Mouse (Mus musculus) stomach, embryonic 15.5 days (tissue): ENCODE results near the gene Grwd1. TPM values are rescaled to one million over a fixed set of nuclear protein-coding genes. Genes with fewer than 3 reads are reported as not detected.

Source experiments
- ATAC-seq: fragments of 200-750 bp; cut with Nextera tagmentation; 2 replicates; pipeline ENCODE4 v1.8.0; 2017; ENCODE audit warnings: low read depth, moderate number of reproducible peaks, moderate TSS enrichment; ENCODE audit not compliant: insufficient read depth, low FRiP score
- H3K27ac ChIP-seq: fragments of 300-500 bp; sonication (generic); 2 replicates; pipeline ENCODE4 v1.5.1; 2015; ENCODE audit warnings: mild to moderate bottlenecking, inconsistent platforms
- H3K27me3 ChIP-seq: fragments of 300-500 bp; sonication (generic); replicated peaks from 2 replicates; pipeline ENCODE4 v1.6.1; 2015; ENCODE audit warnings: inconsistent platforms
- H3K36me3 ChIP-seq: fragments of 300-500 bp; sonication (generic); 2 replicates; pipeline ENCODE4 v1.6.1; 2015; ENCODE audit warnings: inconsistent platforms
- H3K4me1 ChIP-seq: fragments of 300-500 bp; sonication (generic); 2 replicates; pipeline ENCODE4 v1.6.1; 2015; ENCODE audit warnings: inconsistent platforms
- H3K4me2 ChIP-seq: fragments of 300-500 bp; sonication (generic); 2 replicates; pipeline ENCODE4 v1.6.1; 2015; ENCODE audit warnings: mild to moderate bottlenecking, inconsistent platforms
- H3K4me3 ChIP-seq: fragments of 300-500 bp; sonication (generic); replicated peaks from 2 replicates; pipeline ENCODE4 v1.5.1; 2015; ENCODE audit warnings: inconsistent platforms
- H3K9ac ChIP-seq: fragments of 300-500 bp; sonication (generic); 2 replicates; pipeline ENCODE4 v1.6.1; 2015; ENCODE audit warnings: inconsistent platforms
- H3K9me3 ChIP-seq: fragments of 300-500 bp; sonication (generic); 2 replicates; pipeline ENCODE4 v1.6.1; 2016; ENCODE audit warnings: inconsistent platforms
- WGBS: fragments of 180-500 bp; shearing (Covaris S2); methylation state at CpG from one replicate; pipeline ENCODE4 v1.1.7; 2015; 5-methylcytosine and 5-hydroxymethylcytosine counted together
- polyA plus RNA-seq: library from polyadenylated mRNA; unstranded; fragments of >200 nt; fragmentation: Nextera tagmentation; extraction: Ambion mirVana; gene quantifications from 2 replicates; pipeline ENCODE4 v1.2.1, GENCODE M21; 2015

The Grwd1 gene
- polyA plus RNA-seq, 1 experiment from 2014 or later = 57.0 TPM

- Histone ChIP-seq H3K9me3 (no peaks in the 10 kb centered on the region), H3K4me2 (peak overlapping the region; percentile 73), H3K27ac (no peak overlapping the region), H3K9ac (no peak overlapping the region; the same call in 1 of the 2 replicates), H3K36me3 (no peaks in the 10 kb centered on the region), H3K4me3 (peak overlapping the region; percentile 44), H3K4me1 (peaks cover 23% of the 10 kb centered on the region; the same call in 1 of the 2 replicates), H3K27me3 (peaks cover 47% of the 10 kb centered on the region)
- under 1% methylated on average over 72 of the region's 86 CpGs for WGBS
- peak; percentile 20; the same call in 1 of the 2 replicates for ATAC-seq
Observed at GRCm38 (mm10) chr7:45833148-45833790, 2.5 kb upstream of the Grwd1 start.

- no peak for ATAC-seq
- Histone ChIP-seq H3K4me1 (peaks cover 23% of the 10 kb centered on the region; the same call in 1 of the 2 replicates), H3K36me3 (peaks cover 2% of the 10 kb centered on the region; the same call in 1 of the 2 replicates), H3K4me2 (peak overlapping the region; percentile 73), H3K27me3 (peaks cover 47% of the 10 kb centered on the region), H3K4me3 (peak overlapping the region; percentile 44), H3K27ac (no peak overlapping the region), H3K9ac (no peak overlapping the region), H3K9me3 (no peaks in the 10 kb centered on the region)
- 11% methylated on average over 30 of the region's 30 CpGs for WGBS
Observed at GRCm38 (mm10) chr7:45832428-45832827, 1.7 kb upstream of the Grwd1 start.

GRCm38 (mm10) chr7:45831128-45831525, 383 bp upstream of the Grwd1 start:
- peaks cover 14% of the 10 kb centered on the region; the same call in 1 of the 2 replicates for H3K36me3 ChIP-seq
- peaks cover 23% of the 10 kb centered on the region; the same call in 1 of the 2 replicates for H3K4me1 ChIP-seq
- peak overlapping the region; percentile 20; the same call in 1 of the 2 replicates for H3K9ac ChIP-seq
- no peak overlapping the region for H3K27ac ChIP-seq
- WGBS = 20% methylated on average over 5 of the region's 5 CpGs
- H3K27me3 ChIP-seq = peaks cover 47% of the 10 kb centered on the region
- H3K4me2 ChIP-seq = peak overlapping the region; percentile 74
- ATAC-seq = no peak
- no peaks in the 10 kb centered on the region for H3K9me3 ChIP-seq
- H3K4me3 ChIP-seq = peak overlapping the region; percentile 79

GRCm38 (mm10) chr7:45826631-45827030, 4.1 kb downstream of the Grwd1 start:
- Histone ChIP-seq H3K27ac (no peak overlapping the region), H3K9me3 (no peaks in the 10 kb centered on the region), H3K27me3 (peaks cover 5% of the 10 kb centered on the region; the same call in 1 of the 2 replicates), H3K36me3 (peaks cover 27% of the 10 kb centered on the region), H3K4me1 (0 out of 2 replicates have a peak, but pooled peaks cover 8% of the 10 kb centered on the region), H3K4me2 (no peak overlapping the region), H3K4me3 (no peak overlapping the region), H3K9ac (no peak overlapping the region)
- ATAC-seq = no peak
- 86% methylated on average over 7 of the region's 7 CpGs for WGBS

GRCm38 (mm10) chr7:45824598-45824997, 6.1 kb downstream of the Grwd1 start, which contains the start of gene Kcnj14:
Gene Kcnj14, minus strand, starts transcription at chr7:45824782.
- H3K9me3 ChIP-seq = no peaks in the 10 kb centered on the region
- H3K27ac ChIP-seq = no peak within 1 kb of the TSS
- 0 out of 2 replicates have a peak, but pooled peaks cover 4% of the 10 kb centered on the region for H3K4me1 ChIP-seq
- no peak within 1 kb of the TSS for H3K4me2 ChIP-seq
- H3K36me3 ChIP-seq = peaks cover 27% of the 10 kb centered on the region
- WGBS = 60% methylated on average over 7 of the region's 7 CpGs
- no peak for ATAC-seq
- no peak within 1 kb of the TSS for H3K4me3 ChIP-seq
- no peaks in the 10 kb centered on the region for H3K27me3 ChIP-seq
- H3K9ac ChIP-seq = no peak within 1 kb of the TSS

GRCm38 (mm10) chr7:45820913-45821312, 9.8 kb downstream of the Grwd1 start:
- Histone ChIP-seq H3K36me3 (peaks cover 11% of the 10 kb centered on the region), H3K27me3 (no peaks in the 10 kb centered on the region), H3K4me2 (no peak overlapping the region), H3K27ac (no peak overlapping the region), H3K9ac (no peak overlapping the region), H3K4me1 (0 out of 2 replicates have a peak, but pooled peaks cover 2% of the 10 kb centered on the region), H3K9me3 (no peaks in the 10 kb centered on the region), H3K4me3 (no peak overlapping the region)
- no peak for ATAC-seq

GRCm38 (mm10) chr7:45819843-45820242, 10.9 kb downstream of the Grwd1 start:
- WGBS = 16% methylated on average over 25 of the region's 25 CpGs
- Histone ChIP-seq H3K27ac (no peak overlapping the region), H3K27me3 (no peaks in the 10 kb centered on the region), H3K9me3 (no peaks in the 10 kb centered on the region), H3K4me3 (peak overlapping the region; percentile 14), H3K4me2 (peak overlapping the region; percentile 43), H3K9ac (no peak overlapping the region), H3K36me3 (peaks cover under 1% of the 10 kb centered on the region; the same call in 1 of the 2 replicates), H3K4me1 (peaks cover 11% of the 10 kb centered on the region)
- no peak for ATAC-seq

GRCm38 (mm10) chr7:45815984-45816351, 14.8 kb downstream of the Grwd1 start:
- Histone ChIP-seq H3K4me1 (peaks cover 21% of the 10 kb centered on the region), H3K4me2 (no peak overlapping the region), H3K36me3 (peaks cover 19% of the 10 kb centered on the region), H3K27me3 (no peaks in the 10 kb centered on the region), H3K27ac (no peak overlapping the region), H3K9ac (no peak overlapping the region), H3K4me3 (no peak overlapping the region), H3K9me3 (no peaks in the 10 kb centered on the region)
- ATAC-seq = no peak
- WGBS = 60% methylated on average over 2 of the region's 2 CpGs

- H3K9ac ChIP-seq = no peak overlapping the region
- peaks cover 24% of the 10 kb centered on the region for H3K36me3 ChIP-seq
- H3K4me2 ChIP-seq = peak overlapping the region; percentile 55; the same call in 1 of the 2 replicates
- H3K27ac ChIP-seq = no peak overlapping the region
- peaks cover 21% of the 10 kb centered on the region for H3K4me1 ChIP-seq
- H3K9me3 ChIP-seq = no peaks in the 10 kb centered on the region
- ATAC-seq = no peak
- peak overlapping the region; percentile 34; the same call in 1 of the 2 replicates for H3K4me3 ChIP-seq
- 62% methylated on average over 10 of the region's 10 CpGs for WGBS
- H3K27me3 ChIP-seq = no peaks in the 10 kb centered on the region
Observed at GRCm38 (mm10) chr7:45815323-45815983, 15.3 kb downstream of the Grwd1 start.

GRCm38 (mm10) chr7:45814841-45815240, 15.9 kb downstream of the Grwd1 start:
- Histone ChIP-seq H3K4me1 (peaks cover 20% of the 10 kb centered on the region), H3K4me3 (peak overlapping the region; percentile 34), H3K36me3 (peaks cover 31% of the 10 kb centered on the region), H3K27me3 (no peaks in the 10 kb centered on the region), H3K9me3 (no peaks in the 10 kb centered on the region), H3K4me2 (peak overlapping the region; percentile 55), H3K27ac (no peak overlapping the region), H3K9ac (no peak overlapping the region)
- 2% methylated on average over 5 of the region's 5 CpGs for WGBS
- ATAC-seq = no peak

- ATAC-seq = peak; percentile 99
- H3K9me3 ChIP-seq = no peaks in the 10 kb centered on the region
- peak within 1 kb of the TSS; percentile 79 for H3K4me2 ChIP-seq
- WGBS = under 1% methylated on average over 65 of the region's 92 CpGs
- peak within 1 kb of the TSS; percentile 98 for H3K4me3 ChIP-seq
- H3K9ac ChIP-seq = peak within 1 kb of the TSS; percentile 100
- peaks cover 38% of the 10 kb centered on the region for H3K36me3 ChIP-seq
- peak within 1 kb of the TSS; percentile 100 for H3K27ac ChIP-seq
- no peaks in the 10 kb centered on the region for H3K27me3 ChIP-seq
- H3K4me1 ChIP-seq = peaks cover 19% of the 10 kb centered on the region
Observed at GRCm38 (mm10) chr7:45813787-45814779, 16.7 kb downstream of the Grwd1 start, which contains the start of gene Cyth2. Gene Cyth2, minus strand, starts transcription at chr7:45814581.
